Mouse (Mus musculus) urinary bladder, postnatal 4 days (tissue): ENCODE measurements around the gene Gm3298.
"Not testable (repeated sequence)": the region's sequence is repeated elsewhere in the genome, so short reads cannot be mapped to it uniquely, and the experiment has no call there.

Source experiments
- DNase-seq, 2 experiments: peaks; one replicate each; pipeline ENCODE4 v3.0.0; 2021 to 2022; ENCODE audit warnings: low spot score in 2 of 2

Gm3298 gene

GRCm38 (mm10) chr14:5015591-5015990 lies at the start of gene Gm3298:
Gene Gm3298, plus strand, starts transcription at chr14:5015891.
- DNase-seq = not testable (repeated sequence)

DNA sequence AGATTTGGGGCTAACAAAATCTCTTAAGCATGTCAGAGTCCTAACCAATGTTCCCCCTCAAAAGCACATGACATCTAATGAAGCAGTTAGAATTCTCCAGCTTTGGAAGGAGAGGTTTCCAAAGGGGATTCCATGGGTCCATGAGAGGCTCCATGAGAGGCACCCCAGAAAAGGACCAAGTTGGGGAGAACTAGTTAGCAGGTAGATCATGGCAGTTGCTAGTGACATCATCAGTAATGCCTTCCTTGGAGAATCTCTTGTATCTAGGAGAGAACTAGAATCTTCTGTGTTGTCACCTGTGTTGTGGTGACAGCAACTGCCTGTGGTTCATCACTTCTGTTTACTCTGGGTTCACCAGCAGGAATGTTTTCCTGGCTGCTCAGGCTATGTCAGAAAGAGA lies 32.1 kb upstream of the Gm3298 start, which contains the start of gene Gm8297:
Gm8297 (plus strand) TSS at position 301 of the 400 bp plus-strand sequence.
- DNase-seq = not testable (repeated sequence)

GRCm38 (mm10) chr14:5050329-5050728 lies 34.6 kb downstream of the Gm3298 start, which contains the start of gene 4930555G01Rik:
Gene 4930555G01Rik, plus strand, starts transcription at chr14:5050629.
- DNase-seq = not testable (repeated sequence)
